Mouse (Mus musculus): Measurements from ENCODE around the gene Gm20388. TPM values are rescaled to one million over a fixed set of nuclear protein-coding genes. Genes with fewer than 3 reads are reported as not detected.
A peak's percentile ranks its signal among the peaks of the same experiment; 100 is the strongest.

Gm20388 gene
- total RNA-seq, 2 experiments from 2014 or later = 11.4 to 18.1 TPM

- ATAC-seq (replicated peaks; ENCODE audit: low FRiP score, low TSS enrichment, poor library complexity, severe bottlenecking) = peak; percentile 60
Observed at GRCm38 (mm10) chr8:122691018-122691417, 2780.4 kb downstream of the Gm20388 start.

- no peak for ATAC-seq (replicated peaks; ENCODE audit: low FRiP score, low TSS enrichment, poor library complexity, severe bottlenecking)
Observed at GRCm38 (mm10) chr8:122692152-122692551, 2781.5 kb downstream of the Gm20388 start.

- ATAC-seq (replicated peaks; ENCODE audit: low FRiP score, low TSS enrichment, poor library complexity, severe bottlenecking) = no peak
Observed at GRCm38 (mm10) chr8:122695438-122696042, 2784.9 kb downstream of the Gm20388 start.

GRCm38 (mm10) chr8:122697181-122697581 is 2786.5 kb downstream of the Gm20388 start:
- ATAC-seq (replicated peaks; ENCODE audit: low FRiP score, low TSS enrichment, poor library complexity, severe bottlenecking) = 0 out of 2 replicates have a peak, but pooled peaks have one; percentile 20

GRCm38 (mm10) chr8:122697586-122697985 is 2786.9 kb downstream of the Gm20388 start:
- ATAC-seq (replicated peaks; ENCODE audit: low FRiP score, low TSS enrichment, poor library complexity, severe bottlenecking) = no peak

- no peak for ATAC-seq (replicated peaks; ENCODE audit: low FRiP score, low TSS enrichment, poor library complexity, severe bottlenecking)
Observed at GRCm38 (mm10) chr8:122698254-122698768, 2787.7 kb downstream of the Gm20388 start.

GRCm38 (mm10) chr8:122699005-122699492 is 2788.4 kb downstream of the Gm20388 start, which contains the start of gene Cbfa2t3:
Cbfa2t3 (minus strand) TSS chr8:122699109.
- peak; percentile 38 for ATAC-seq (replicated peaks; ENCODE audit: low FRiP score, low TSS enrichment, poor library complexity, severe bottlenecking)

- peak; percentile 42 for ATAC-seq (replicated peaks; ENCODE audit: low FRiP score, low TSS enrichment, poor library complexity, severe bottlenecking)
Observed at GRCm38 (mm10) chr8:122700628-122701027, 2790.0 kb downstream of the Gm20388 start.

GRCm38 (mm10) chr8:122701441-122702185 is 2791.0 kb downstream of the Gm20388 start:
- no peak for ATAC-seq (replicated peaks; ENCODE audit: low FRiP score, low TSS enrichment, poor library complexity, severe bottlenecking)

GRCm38 (mm10) chr8:122702301-122702941 is 2791.8 kb downstream of the Gm20388 start:
- no peak for ATAC-seq (replicated peaks; ENCODE audit: low FRiP score, low TSS enrichment, poor library complexity, severe bottlenecking)

GRCm38 (mm10) chr8:122702957-122703356 is 2792.3 kb downstream of the Gm20388 start:
- no peak for ATAC-seq (replicated peaks; ENCODE audit: low FRiP score, low TSS enrichment, poor library complexity, severe bottlenecking)

- no peak for ATAC-seq (replicated peaks; ENCODE audit: low FRiP score, low TSS enrichment, poor library complexity, severe bottlenecking)
Observed at GRCm38 (mm10) chr8:122704612-122705011, 2794.0 kb downstream of the Gm20388 start.

- ATAC-seq (replicated peaks; ENCODE audit: low FRiP score, low TSS enrichment, poor library complexity, severe bottlenecking) = no peak
Observed at GRCm38 (mm10) chr8:122705901-122706561, 2795.4 kb downstream of the Gm20388 start.

GRCm38 (mm10) chr8:122707184-122707583 is 2796.5 kb downstream of the Gm20388 start:
- no peak for ATAC-seq (replicated peaks; ENCODE audit: low FRiP score, low TSS enrichment, poor library complexity, severe bottlenecking)

- ATAC-seq (replicated peaks; ENCODE audit: low FRiP score, low TSS enrichment, poor library complexity, severe bottlenecking) = no peak
Observed at GRCm38 (mm10) chr8:122709340-122710111, 2798.9 kb downstream of the Gm20388 start.

GRCm38 (mm10) chr8:122711480-122711879 is 2800.8 kb downstream of the Gm20388 start:
- ATAC-seq (replicated peaks; ENCODE audit: low FRiP score, low TSS enrichment, poor library complexity, severe bottlenecking) = peak; percentile 24

- ATAC-seq (replicated peaks; ENCODE audit: low FRiP score, low TSS enrichment, poor library complexity, severe bottlenecking) = peak; percentile 79
Observed at GRCm38 (mm10) chr8:122711891-122712365, 2801.3 kb downstream of the Gm20388 start.

- peak; percentile 37 for ATAC-seq (replicated peaks; ENCODE audit: low FRiP score, low TSS enrichment, poor library complexity, severe bottlenecking)
Observed at GRCm38 (mm10) chr8:122712411-122713156, 2801.9 kb downstream of the Gm20388 start.

Measured in megakaryocyte-erythroid progenitor cell, adult 5-6 weeks (primary cell).